Mouse (Mus musculus): ENCODE data around the gene Hmga2.

Gene Hmga2

DNA sequence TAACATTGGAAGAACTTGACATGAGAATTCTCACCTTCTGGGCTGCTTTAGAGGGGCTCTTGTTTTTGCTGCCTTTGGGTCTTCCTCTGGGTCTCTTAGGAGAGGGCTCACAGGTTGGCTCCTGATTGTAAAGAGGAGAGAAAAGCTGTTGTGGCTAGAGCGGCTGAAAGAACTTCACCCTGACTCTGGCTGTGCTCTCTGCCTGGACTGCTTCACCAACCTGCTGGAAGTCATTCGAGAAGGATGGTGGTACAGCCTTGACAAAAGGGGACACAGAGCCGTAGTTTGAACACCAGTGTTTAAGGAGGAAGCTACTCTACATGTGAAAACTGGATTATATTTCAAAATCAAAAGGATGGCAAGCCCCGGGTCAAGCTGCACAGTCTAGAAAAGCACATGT is 3.1 kb downstream of the Hmga2 start:
- no peak for DNase-seq (ENCODE audit: low read depth, low spot score)

DNA sequence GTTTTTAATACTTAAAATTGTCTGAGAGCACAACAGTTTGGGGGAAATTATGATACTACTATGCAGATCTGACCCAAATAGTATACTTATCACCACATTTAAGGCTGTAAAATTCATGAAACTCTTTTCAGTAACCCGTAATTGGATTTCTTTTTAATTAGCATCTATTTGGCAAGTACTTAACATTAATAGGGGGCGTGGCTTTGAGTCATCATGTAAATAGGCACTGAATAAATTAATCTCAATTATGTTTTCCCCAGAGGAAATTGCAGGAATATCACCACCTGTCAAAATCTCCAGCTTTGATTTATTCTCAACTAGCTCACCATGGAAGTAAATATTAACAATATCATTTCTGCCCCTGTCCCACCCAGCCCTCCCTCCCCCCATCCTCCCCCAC is 3.7 kb downstream of the Hmga2 start:
- no peak for DNase-seq (ENCODE audit: low read depth, low spot score)

DNA sequence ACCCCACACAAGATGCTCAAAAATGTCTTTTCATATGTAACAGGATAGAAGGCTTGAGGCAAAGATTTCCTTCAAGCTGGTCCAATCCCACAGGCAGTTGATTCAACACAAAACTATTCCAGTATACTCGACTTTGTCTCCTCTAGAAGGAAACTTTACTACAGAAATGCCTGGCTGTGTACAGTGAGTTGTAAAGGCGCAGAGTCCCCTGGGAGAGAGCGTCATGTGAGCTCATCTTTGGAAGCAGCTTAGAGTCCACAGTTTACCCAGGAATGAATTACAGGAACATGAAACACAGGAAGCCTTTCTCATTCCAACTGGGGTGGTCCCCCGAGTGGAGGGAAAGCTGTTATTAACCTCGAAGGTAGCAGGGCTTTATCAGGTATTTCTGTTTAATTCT is 11.1 kb downstream of the Hmga2 start:
- no peak for DNase-seq (ENCODE audit: low read depth, low spot score)

DNA sequence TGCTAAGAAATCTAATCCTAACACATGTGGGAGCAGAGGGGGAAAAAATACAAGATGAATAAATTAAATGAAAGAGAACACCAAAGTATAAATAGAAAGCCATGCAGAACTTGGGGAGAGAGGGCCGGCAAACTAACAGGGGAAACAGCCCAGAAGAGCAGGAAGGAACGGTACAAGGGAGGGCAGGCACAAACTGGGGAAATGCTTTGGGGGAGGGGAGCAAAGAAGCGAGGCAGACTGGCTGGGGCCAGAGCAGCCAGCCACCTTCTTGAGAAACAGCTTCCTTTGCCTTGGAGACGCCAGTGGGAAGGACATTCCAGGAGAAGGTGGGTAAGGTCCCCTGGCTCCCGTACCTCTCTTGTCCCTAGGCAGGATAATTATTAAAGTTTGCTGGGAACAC is 14.5 kb downstream of the Hmga2 start:
- DNase-seq (ENCODE audit: low read depth, low spot score): no peak

DNA sequence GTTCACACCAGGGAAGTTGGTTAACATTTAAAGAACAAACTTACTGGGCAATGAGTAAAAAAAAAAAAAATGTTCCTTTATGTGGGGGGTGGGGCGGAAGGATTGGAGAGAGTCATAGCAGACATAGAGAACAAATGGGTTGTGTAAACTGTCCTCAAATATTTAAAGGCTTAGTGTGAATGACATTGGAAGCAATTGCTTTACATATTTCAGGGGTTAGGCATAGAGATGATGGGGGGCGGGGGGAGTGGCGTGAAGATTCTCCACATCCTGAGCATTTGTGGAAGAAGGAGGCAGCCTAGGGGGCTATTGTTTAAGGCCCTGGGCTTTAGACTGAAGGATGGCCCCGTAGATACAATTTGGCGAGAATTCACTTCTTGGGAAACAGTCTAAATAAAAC is 15.0 kb downstream of the Hmga2 start:
- DNase-seq (ENCODE audit: low read depth, low spot score): no peak

DNA sequence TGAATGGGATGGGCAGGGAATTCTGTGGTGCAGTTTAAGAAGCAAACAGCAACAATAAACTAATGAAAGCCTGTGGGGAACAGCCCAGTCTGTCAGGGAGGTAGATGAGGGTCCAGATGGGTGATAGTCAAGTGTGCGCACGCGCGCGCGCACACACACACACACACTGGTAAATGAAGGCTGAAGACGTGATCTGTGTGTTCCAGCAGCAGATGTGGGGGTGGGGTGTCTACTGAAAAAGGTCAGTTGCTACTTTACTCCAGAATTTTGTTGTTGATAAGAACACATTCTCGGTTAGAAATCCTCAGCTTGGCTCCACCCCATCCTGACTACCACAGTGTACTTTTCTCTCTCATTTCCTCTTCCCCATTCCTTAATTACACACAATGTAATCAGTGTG is 17.4 kb downstream of the Hmga2 start:
- DNase-seq (ENCODE audit: low read depth, low spot score): no peak

DNA sequence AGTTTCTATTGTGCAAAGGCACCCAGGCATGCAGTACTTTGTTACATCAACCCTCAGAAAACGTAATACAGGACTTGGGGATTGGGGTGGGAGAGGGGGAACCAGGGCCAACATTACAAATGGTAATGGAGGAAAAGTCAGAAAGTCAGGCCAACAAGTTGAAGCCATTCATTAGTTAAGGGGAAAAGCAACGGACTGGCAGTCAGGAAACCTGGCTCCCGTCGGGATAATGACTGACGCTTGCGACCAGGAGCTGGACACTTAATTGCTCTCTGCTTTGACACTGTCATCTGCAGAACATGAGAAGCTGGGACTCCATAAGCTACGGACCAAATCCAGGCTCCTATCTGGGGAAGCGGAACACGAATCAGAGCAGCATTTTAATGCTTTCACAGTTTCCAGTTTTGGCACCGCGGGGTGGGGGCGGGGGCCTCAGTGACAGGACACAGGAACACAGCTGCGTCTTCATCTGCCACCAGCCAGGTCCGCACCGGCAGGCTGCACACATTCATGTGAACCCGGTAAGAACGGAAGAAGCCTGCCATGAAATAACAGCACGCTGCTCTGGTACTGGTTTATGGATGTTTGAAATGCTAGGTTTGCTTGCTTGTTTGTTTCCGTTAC is 26.5 kb downstream of the Hmga2 start:
- no peak for DNase-seq (ENCODE audit: low read depth, low spot score)

DNA sequence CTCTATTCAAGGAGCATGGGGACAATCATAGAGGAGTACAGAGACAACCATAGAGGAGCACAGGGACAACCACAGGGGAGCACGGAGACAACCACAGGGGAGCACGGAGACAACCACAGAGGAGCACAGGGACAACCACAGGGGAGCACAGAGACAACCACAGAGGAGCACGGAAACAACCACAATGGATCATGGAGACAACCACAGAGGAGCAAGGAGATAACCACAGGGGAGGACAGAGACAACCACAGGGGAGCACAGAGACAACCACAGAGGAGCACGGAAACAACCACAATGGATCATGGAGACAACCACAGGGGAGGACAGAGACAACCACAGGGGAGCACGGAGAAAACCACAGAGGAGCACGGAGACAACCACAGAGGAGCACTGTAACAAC is 29.5 kb downstream of the Hmga2 start:
- no peak for DNase-seq (ENCODE audit: low read depth, low spot score)

DNA sequence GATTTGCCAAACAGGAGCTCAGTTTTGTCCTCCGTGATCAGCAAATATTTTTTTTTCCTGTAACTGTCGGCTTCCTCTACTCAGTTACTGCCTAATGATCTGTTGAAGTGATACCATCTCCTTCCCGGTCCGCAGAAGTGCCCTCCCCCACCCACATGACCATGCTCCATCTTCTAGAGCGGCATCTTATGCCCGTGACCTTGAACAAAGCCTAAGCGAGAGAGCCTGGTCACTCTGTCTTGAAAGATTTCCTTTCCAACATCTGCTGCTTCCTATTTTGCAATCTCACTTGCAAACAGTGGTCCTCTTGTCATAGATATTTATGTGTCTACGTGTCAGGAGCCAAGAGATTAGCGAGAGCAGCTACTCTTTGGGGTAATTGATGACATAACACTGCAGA is 30.1 kb downstream of the Hmga2 start:
- DNase-seq (ENCODE audit: low read depth, low spot score): no peak

DNA sequence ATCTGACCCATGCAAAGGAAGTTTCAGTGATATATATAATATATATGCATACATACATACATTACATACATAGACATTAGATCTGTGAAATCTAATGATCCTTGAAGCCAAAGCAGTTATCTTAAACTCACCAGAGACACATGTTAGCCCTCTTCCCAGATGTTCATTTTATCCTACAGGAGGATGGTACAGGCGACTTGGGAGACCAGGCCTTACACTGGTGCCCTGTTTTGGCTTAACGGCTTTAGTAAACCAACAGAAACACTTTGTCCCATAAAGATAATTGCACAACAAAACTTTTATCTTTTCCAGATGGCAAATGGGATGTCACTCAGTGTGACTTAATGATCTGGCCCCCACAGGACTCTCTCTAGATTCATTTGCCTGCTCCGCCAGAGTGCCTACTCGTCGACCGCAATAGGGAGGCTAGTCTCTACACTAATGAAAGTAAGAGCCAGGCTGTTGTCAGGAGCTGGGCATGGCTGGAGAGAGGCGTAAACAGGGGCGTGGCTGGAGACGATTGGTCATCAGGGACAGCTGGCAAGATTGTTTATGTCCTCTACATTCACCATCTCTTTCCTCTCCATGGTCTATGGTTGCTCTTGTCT is 31.7 kb downstream of the Hmga2 start:
- DNase-seq (ENCODE audit: low read depth, low spot score): no peak

DNA sequence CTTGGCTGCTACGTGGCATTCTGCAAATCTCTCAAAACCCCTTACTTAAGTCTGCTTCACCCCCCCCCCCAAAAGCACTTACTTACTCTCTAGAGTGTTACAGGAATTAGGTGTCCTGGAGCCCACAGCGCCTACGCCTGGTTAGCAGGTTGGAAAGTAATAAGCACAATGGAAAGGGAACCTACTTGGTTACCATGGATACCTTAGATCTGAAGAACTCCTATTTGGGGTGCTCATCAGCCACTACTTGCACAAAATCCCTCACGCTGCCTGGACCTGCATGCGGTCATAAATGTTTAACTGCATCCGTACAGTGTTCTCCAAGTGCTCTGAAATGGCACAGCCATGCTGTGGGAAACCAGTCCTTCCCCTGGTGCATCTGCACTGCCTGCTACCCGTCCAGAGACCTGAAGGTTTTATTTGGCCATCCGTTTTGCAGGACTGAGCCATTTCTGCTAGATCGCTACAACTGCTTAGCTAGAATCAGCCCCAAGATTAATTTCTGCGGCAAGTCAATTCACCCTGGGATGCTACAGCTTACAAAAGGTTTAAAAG is 32.4 kb downstream of the Hmga2 start:
- no peak for DNase-seq (ENCODE audit: low read depth, low spot score)

DNA sequence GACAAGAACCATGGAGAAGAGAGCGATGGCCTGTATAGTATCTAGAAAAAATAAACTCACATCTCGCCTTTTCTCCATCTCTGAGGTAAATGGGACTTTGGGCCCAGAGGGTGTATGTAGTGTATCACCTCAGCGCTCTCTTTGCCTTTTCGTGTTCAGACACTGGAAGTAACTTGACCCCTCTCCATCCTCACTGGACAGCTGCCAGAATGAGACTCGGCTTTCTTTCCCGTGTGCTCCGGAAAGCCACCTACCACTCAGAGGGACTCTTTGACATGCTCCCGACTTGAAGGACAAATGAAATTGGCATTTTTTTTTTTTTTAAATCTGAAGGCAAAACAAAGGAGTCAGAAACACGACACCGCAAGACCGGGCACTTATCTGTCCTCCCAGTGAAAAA is 35.0 kb downstream of the Hmga2 start:
- no peak for DNase-seq (ENCODE audit: low read depth, low spot score)

DNA sequence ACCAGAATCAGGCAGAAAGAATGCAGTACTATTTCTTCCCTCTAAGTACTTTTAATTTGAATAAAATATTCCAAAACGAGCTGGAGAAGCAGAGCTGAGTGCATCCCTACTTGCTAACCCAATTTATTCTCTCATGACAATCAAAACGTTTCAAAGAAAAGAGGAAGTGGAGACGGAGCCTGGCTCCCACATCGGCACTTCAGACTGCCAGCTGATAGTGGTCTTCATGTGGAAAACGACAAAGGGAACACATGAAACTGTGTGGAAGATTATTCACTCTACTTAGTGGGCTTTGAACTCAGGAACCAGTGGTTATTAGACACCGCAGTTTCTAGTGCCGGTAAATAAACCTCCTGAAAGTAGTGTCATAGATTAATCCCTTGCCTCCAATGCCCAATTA is 41.8 kb downstream of the Hmga2 start:
- DNase-seq (ENCODE audit: low read depth, low spot score): no peak

DNA sequence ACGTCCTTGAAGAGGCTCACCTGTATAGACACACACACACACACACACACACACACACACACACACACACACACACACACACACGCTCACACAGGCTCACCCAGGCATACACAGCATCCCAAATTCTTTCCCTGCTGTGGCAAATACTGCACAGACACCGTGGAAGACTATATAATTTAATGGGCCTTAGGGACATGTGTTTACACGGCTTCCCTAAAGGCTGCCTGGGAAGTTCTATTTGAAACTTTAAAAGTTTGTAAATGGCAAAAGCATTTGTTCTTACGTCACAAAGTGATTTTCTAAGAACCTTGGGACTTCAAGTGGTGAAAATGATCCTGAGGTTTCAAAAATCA is 42.8 kb downstream of the Hmga2 start:
- DNase-seq (ENCODE audit: low read depth, low spot score): no peak

DNA sequence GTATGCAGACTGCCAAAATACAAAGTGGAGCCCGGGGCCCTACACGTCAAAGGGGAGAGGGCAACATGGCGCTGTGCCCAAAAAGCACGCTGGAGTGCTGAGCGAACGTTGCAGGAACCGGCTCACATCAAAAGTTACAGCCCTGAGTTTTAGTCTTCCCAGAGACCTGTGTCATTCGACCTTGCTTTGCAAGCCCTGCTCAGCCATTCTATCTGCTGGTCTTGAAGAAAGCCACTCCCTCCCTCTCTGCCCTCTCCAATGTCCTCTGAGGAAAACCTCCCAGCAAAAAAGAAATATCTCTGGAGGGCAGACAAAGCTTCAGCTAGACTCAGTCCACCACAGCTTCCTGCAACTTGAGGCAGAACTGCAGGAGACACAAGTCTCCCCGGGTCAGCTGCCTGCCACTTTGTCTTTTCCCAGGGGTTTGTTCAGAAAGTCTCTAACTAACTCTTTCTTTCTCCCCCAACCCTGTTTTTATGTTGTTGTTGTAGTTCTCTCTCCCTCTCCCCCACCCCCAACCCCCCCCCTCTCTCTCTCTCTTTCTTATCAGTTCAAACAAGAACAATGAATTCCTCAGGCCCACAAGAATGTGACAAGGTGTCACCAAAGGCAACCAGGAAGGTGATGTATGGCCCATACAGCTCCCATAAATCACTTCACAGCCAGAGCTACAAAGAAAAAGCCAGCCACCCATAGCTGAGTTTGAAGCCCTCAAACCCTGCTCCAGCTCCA is 43.4 kb downstream of the Hmga2 start:
- no peak for DNase-seq (ENCODE audit: low read depth, low spot score)

DNA sequence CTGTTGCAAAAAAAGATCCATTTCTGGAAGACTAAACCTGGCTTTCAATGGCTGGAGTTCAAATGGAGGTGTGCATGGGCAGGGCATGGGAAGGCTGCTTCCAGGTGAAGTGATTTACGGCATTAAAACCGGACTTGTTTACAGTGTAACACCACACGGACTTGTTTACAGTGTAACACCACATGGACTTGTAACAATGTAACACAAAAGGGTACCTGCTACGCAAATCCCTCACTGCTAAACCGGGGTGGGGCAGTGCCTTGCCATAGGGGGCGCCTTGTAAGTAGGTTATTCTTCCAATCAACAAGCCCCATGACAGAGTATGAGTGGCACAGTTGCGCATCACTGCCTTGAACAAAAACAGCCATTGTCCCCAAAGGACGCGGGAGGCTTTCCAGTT is 44.2 kb downstream of the Hmga2 start:
- no peak for DNase-seq (ENCODE audit: low read depth, low spot score)

DNA sequence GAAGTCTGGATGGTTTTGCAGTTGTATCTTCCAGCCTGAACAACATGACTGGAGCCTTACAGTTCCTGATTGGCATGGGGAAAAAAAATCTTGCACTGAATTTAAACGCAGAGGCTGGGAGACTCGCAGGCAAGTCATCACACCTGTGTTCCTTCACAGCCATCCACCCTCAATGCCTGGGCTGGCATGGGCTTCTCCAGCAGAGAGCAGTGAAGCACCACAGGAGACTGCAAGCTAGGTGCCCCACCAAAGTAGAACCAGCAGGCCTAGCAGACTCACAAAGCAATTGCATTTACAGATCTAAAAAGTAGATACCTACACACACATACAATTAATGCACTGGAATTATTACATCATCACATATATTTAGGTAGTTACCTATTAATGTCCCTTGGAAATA is 44.8 kb downstream of the Hmga2 start:
- DNase-seq (ENCODE audit: low read depth, low spot score): no peak

DNA sequence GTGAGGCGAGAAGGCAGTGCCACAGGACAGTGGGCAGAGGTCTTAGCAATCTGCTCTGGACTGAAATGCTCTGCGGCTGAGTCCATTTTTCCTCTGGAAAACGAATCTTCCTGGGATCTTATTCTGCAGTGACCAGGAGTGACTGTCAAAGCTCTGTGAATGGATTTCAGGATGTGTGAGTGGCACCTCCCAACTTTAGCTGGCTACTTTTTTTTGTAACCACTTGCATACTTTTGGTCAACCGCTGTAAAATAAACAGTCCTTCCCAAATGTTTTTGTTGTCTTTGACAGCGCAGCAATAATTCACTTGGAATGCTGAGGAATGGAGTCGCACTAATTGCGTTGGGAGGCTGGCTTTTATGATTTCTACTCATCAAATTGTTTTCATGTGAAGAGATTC is 45.8 kb downstream of the Hmga2 start:
- DNase-seq (ENCODE audit: low read depth, low spot score): no peak

DNA sequence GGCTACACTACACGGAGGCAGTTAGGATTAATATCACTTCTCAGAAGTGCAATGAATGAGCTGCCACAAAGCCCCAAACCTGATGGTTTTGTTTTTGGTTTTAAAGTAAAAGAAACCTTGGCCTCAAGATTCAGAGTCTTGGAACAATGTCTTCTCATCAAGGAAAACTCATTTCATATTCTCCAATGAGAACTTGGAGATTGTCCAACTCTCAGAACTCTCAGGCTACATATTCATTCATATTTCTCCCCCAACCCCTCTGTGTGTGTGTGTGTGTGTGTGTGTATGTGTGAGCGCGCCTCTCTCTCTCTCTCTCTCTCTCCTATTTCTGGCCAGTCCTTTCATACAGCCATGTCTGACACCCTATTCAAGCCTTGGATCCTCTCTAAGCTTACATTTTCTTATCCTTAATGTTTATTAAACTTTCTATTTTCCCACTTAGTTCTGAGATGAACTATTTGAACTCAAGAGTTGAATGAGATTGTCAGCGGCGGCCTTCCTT is 46.5 kb downstream of the Hmga2 start:
- DNase-seq (ENCODE audit: low read depth, low spot score): no peak

DNA sequence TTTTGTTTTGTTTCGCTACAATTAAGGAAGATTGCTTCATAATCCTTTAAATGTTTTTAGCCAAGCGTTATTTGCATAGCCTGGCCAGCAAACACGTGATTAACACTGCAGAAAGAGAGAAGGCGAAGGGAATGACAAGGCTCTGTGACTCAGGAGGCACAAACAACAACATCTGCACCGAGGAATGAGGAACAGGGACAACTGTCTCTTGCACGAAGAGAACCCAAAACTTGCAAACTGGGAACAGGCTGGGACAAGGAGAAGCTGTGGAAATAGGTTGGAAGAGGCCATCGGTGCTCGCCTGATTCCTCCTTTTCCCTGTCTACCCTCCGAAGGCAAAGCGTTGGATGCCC is 47.1 kb downstream of the Hmga2 start:
- DNase-seq (ENCODE audit: low read depth, low spot score): no peak

DNA sequence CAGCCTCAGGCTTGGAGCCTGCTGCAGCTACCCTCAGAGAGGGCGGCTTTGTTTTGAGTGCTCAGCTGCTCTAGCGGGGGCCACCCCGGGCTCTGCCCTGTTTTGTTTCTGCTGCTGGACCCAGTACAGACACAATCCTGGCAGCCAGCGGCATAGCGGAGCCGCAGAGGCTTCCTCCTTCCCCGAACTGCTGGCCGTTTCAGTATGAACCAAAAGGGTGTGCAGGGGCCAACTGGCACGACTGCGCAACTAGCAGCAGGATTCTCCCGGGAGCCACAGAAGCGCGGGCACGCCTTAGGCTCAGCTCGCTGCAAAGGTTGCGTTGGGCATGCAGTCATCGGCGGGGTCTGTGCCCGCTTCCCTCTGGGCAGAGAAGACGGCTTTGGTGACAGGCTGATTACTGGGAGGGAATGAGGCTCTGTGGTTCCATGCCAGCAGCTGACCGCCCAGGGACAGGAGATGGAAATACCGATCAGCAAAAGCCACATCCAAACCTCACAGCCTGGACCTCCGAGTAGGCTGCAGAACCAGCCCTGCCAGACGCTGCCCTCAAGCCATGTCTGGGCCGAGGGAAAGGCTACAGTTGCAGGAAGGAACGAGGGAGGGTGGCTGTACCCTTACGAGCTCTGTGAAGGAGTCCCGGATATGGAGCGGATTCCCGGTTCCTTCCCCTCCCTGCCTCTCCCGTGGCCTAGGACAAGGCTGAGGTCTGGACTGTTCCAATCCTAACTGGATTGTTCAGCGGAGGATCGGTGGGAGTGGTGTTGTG is 47.7 kb downstream of the Hmga2 start:
- no peak for DNase-seq (ENCODE audit: low read depth, low spot score)

DNA sequence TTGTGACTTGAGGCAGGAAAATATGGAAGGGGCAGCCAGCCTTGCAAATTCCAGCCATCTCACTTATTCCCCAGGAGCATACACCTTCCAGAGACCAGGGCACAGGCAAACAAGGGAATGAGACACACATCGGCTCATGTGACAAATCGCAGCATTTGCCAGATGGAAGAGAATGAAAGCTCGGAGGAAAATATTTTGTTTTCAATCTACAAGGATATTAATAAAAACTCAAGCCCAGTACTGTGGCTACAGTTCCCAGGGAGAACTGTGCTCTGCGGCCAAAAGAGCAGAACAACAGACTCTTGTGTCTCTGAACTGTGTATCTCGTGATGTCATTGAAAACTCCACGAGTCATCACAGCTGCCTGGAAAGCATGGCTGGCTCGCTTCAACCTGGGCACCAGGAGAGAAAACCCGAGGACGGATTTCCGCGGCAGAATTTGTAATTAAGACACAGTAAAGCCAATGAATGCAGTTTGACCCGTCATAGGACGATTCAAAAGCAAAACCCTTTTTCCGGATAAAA is 50.1 kb downstream of the Hmga2 start:
- DNase-seq (ENCODE audit: low read depth, low spot score): no peak

Data from c-Kit-negative CD71-positive TER-119-positive erythroid progenitor cells, embryonic 14.5 days (primary cell).